Mouse (Mus musculus): ENCODE measurements around the gene Lrch1. TPM values are rescaled to one million over a fixed set of nuclear protein-coding genes. Genes with fewer than 3 reads are reported as not detected.

The Lrch1 gene
- polyA plus RNA-seq, 1 experiment from 2014 or later = 25.5 TPM

DNA sequence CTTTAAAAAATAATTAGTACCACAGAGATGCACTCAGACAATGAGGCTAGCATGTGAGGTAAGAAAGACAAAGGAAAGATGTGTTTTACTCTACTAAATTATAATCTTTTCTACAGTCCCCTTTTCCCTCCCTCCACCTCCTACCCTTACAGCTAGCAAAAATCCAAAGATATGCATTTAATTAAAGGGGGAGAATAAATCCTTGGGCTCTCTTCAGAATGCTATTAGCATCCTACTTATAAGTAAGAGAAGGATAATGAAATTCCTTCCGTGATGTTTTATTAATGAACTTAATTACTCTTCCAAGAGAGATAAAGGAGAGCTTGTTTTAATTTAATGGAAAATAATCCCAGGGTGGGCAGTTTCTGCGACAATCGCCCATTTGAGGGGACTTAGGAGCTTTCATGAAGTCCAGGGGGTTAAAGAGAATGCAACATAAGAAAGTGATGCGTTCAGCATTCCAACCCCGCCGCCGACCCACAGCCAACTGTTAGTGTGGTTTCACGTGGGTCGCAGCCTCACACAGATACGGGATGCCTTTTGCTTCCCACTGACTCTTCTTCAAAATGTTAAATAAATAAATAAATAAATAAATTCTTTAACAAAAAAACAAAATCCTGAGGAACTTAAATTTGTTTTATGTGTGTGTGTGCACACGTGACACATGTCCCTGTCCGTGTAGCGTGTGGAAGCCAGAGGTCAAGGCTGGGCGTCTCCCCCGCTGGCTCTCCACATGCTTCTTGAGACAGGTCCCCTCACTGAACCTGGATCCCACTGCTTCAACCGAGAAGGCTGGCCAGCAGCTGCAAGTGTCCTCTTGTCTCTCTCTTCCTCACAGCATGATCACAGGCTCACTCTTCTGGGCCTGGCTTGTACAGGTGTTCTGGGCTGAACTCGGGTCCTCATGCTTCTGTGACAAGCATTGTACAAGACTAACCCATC, 132.6 kb downstream of the Lrch1 start:
- no peak for DNase-seq (ENCODE audit: low spot score)

DNA sequence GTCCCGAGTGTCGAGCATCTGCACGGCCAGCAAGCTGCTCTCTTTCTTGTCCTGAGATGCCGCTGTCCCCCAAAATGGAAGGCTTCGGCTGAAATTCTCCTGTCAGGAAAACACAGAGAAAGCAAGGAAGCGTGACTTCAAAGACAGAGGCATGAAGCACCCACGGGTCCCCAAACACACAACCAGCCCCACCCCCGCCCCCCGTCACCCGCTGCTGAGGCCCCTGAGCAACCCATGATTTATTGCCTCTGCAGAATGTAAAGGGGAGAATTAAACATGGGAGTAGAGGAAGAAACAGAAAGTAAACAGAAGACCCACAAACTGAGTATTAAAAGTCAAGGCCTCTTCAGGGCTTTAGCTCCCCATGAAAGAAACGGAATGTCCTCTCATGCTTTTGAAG, 136.1 kb downstream of the Lrch1 start:
- no peak for DNase-seq (ENCODE audit: low spot score)

DNA sequence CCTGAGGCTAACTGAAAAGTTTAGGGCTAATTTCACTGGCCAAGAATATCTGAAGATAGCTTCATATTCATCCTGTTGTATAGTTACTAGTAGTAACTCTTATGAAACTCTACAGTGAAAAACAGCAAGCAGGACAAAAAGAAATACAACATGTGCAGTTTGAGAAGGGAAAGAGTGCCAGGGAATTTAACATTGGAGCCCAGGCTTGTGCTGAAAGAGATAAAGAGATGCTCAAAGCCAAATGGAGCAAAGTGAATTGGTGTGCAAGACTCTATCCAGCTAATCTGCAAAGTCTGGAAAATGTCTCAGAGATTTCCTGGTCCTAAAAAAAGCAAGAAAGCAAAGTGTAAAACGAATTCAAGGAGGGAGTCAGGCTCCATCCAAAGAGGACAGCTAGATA, 145.7 kb downstream of the Lrch1 start:
- DNase-seq (ENCODE audit: low spot score) = no peak

DNA sequence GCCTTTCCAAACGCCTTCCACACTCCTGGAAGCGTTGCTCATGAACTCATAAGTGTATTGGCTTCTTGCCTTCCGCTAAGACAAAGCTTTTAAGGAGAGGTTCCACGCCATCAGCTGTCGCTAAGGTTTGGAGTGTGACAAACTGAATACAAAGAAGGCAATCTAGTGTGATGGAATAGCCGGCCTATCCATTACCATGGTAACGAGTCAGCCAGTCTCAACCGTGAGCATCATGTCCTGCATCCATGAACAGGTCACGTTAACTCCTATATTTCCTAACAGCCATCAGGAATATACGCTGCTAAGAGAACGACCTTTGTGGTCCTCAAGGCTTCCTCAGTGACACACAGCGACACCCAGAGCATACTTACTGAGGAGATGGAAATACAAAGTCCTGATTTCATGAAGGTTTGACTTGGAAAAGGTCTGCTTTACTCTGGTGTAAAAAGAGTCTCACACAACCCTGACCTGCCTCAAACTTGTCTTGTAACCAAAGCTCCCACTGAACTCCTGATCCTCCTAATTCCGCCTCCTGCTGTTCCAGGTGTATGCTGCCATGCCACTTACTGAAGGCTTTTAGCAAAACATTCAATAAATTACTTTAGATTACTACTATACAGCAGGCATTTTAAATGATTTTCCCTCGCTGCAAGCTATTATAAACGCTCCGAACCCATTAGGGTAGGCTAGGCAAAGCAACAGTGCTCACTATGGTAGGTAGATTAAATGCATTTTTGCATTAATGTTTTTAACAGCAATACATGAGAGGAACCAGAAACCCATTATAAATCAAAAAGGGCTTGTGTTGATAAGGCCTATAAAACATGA, 149.4 kb downstream of the Lrch1 start:
- no peak for DNase-seq (ENCODE audit: low spot score)

DNA sequence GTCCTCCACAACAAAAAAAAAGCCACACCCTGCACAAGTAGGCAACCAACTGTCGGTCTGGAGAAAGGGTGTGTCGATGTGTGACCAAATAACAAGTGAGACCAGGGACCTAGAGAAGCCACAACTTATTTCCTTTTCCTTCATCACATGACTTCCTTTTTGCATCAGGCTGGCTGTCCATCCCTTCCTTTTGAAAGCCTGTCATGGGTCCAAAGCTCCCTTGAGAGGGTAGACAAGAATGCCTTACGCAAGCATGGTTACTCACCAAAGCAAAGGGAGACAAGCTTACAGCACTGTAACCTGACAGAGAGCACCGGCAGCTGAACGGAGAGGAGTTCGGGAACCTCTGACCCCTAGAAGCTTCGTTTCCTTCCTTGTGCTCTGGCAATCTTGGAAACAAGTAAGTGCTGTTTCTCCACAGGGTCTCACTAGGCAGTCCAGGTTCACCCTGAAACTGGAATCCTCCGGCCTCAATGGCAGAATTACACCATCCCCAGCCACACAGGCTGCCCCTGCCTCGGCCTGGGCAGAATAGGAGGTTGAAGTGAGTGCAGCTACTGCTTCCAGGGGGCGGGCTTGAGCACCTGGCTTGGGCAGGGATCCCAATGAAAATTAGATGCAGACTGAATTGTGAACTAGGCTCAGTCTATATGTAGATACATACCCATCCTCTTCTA, 150.2 kb downstream of the Lrch1 start:
- DNase-seq (ENCODE audit: low spot score) = no peak

DNA sequence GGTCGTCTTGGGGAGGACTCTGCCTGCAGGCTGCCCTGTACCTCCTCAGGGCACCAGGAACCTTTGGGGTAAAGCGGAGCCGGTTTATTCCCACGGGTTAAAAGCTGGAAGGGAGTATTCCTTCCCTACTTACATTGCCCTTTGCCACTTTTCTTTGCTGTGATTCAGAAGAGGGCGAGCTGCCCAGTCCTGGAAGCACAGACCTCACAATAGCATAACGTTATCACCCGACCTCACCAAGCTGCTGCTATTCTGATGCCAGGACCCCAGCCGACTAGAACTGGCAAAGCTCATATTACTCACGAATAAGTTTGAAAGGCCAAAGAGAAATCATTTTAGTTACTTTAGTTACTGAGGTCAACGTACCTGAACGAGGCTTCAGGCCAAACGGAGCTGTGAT, 152.7 kb downstream of the Lrch1 start:
- DNase-seq (ENCODE audit: low spot score) = no peak

DNA sequence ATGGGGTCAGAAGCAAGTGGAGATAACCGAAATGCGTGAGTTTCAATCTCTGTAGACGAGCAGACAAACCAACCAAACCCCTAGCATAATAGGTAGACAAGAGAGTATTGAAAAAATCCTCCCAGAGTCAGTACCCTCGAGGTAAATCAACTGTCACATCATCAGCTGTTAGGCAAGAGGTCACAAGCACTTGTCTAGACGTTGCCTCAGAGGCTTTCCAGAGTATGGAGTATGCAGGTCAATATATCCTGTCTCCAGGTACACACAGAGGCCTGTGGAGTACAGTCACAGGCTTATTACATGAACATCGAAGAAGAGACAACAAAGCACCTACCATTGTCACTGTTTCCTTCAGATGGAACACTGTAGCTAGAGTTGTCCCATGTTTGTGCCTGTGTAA, 154.9 kb downstream of the Lrch1 start:
- no peak for DNase-seq (ENCODE audit: low spot score)

DNA sequence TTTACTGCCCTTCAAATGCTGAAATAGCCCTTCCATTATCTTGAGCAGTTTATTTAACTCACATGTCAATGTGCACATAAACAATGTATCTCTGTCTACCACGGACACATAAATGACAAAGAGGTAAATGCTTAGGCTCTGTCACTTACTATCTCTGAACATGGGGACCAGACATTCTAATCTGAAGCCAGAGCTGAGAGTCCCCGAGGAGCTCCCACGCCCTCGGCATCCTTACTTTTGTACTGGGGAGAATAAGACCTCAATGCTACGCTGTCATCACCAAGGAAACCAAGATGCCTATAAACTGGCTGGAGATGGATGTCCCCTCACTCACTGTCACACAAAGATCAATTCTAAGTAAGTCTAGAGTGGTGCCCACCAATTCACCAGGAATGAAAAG, 157.1 kb downstream of the Lrch1 start:
- no peak for DNase-seq (ENCODE audit: low spot score)

DNA sequence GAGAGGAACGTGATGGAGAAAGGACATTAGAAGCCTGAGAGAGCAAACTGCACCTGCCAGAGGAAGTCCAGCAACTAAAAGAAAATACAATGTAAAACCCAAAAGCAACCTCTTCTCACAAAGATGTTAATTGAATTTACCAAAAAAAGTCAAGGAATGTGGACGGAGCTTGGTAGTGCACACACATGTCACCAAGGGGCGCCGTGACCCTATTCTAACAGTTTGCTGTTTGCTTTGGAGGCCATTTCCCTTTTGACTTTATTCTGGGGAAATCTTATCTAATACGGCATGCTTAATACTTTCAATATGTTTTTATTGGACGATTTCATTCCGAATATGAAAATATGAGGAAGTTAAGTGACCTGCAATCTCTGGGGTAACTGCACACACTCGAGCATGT, 158.9 kb downstream of the Lrch1 start:
- DNase-seq (ENCODE audit: low spot score) = no peak

DNA sequence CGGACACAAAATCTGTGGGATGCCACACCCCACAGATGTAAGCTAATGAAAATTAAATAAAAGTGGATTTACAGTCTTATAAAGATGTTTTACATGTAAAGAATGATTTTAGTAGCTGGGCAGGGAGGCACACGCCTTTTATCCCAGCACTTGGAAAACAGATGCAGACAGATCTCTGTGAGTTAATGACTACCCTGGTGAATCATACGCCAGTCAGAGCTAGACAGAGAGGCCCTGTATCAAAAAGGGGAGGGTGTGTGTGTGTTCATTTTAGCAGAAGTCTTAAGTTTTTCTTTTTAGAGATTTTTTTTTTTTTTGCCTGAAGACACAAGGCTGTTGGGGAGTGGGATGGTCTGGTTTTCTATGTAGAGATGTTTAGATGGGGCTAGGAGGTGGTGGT, 160.0 kb downstream of the Lrch1 start:
- DNase-seq (ENCODE audit: low spot score) = no peak

DNA sequence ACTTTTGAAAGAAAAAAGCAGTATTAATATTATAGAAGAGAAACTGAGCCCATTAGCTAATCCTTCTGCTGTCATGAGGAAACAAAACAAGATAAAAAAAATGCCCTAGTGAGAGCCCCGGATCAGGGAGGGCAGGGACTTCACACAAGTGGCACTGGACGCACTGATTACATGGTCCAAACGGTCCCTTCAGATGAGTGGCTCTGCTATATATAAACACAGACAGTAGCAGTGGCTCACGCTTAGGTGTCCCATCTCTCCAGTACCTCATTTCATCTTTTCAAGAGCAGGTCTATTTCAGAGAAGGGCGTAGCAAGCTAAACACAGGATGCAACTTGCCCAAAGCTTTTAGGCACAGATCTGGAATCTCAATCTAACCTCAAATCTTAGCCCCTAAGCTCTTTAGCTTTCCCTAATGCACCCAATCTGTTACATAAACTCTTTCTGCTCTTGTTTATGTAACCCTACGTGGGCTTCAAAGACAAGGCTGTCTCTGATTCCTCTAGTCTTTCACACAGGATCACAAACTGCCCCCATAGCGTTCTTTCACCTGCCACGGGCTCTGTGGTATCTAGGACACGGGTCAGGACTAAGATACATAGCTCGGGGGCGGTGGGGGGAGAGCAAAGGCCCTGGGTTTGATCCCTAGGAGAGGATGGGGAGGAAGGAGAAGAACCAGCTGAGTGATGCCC, 163.3 kb downstream of the Lrch1 start:
- no peak for DNase-seq (ENCODE audit: low spot score)

DNA sequence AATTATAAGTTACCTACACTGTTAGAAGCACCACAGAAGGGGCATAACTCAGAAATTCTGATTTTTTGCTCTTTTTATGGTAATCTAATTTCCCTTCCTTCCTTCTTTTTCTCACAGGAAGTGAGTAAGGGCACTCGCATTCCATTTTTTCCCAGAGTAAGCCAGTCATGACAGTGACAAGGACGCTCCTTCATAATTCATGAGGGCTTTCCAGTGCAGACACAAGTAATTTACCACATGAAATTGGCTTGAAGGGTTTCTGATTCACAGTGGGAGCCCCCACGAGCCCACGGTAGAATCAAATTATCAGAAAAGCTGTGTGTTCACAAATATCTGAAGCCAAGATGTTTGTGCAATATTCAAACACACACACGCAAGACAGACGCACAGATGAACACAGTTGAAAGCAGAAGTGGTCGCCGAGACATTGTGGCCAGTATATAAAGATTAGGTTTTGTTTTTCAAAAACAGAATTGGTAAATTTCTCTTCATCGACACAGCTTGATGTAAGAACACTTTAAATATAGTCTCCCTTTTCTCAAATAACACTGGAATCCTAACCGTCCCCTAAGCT, 173.5 kb downstream of the Lrch1 start:
- DNase-seq (ENCODE audit: low spot score) = no peak

DNA sequence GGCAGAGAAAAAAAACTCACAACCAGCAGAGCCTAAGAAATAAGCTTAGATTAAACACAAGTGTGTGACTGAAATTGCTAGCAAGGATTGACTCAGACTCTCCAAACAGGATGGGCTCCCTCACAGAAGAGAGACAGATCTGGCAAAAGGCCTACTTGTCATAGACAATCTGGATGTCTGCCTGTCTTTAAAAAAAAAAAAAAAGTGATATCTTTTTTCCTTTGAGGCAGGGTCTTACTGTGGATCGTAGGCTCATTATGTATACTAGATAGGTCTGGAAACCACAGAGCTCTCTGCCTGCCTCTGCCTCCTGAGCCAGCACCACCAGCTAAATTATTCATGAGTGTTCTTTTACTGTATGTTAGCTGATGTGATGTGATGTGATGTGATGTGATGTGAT, 179.8 kb downstream of the Lrch1 start:
- no peak for DNase-seq (ENCODE audit: low spot score)

DNA sequence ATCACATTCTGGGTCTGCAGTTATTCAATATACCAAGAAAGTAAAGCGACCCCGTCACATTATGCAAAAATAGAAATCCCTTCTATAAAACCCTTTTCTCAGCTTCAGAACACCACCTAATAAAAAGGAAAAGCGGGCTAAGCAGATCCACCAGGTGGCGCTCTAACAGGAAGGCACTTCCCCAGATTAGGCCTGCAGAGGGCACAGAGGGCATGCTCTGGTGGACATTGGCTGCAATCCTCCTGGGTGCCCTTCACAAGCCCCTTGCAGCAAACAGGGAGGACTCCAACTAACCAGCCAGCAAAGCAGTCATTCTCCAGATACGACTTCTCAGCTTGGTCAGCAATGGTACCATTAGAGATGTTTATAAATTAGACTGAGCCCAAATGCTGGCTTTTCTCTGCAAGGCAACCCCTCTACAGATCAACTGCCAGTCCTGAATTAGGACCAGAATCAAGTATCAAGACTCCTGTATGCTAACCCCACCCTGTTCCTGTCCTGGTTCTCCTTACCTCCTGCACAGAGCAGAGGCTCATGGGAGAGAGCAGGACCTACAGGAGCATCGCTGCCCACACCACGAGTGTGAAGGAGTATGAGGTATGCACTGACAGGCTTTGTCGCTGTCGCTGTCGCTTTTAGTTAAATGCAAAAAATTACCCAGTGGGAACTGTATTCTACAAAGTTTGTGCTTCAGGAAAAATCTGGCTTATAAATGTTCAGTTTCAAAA, 183.3 kb downstream of the Lrch1 start:
- DNase-seq (ENCODE audit: low spot score) = peak; percentile 77

DNA sequence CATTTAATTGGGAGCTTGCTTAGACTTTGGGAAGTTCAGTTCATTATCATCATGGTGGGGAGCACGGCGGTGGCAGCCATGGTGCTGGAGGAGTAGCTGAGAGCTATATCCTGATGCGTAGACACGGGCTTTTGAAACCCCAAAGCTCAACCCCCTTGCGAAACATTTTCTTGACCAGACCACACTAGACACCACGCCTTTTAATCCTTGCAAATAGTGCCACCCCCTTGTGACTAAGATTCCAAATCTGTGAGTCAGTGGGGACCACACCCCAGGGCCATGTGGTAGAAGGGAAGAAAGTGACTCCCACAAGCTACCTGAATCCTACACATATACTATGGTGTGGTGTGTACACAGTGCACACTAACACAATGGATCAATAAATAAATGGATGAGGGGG, 210.8 kb downstream of the Lrch1 start:
- DNase-seq (ENCODE audit: low spot score) = no peak

DNA sequence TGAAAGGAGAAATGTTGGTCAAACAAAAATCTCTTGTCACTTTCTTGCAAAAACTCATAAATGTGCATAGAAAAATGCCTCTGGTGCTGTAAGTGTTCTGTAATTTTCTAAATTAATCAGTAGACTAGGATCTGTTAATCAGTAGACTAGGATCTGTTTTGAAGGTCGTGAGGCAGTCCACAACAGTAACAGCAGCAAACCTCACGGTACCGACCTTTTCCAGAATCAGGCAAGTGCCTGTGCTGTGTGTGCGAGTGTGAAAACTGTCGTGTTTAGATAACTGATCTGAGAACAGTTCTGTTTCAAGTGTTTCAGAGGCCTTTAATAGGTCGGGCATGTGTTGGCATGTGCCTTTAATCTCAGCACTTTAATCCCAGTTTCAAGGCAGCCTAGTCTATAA, 212.2 kb downstream of the Lrch1 start:
- no peak for DNase-seq (ENCODE audit: low spot score)

DNA sequence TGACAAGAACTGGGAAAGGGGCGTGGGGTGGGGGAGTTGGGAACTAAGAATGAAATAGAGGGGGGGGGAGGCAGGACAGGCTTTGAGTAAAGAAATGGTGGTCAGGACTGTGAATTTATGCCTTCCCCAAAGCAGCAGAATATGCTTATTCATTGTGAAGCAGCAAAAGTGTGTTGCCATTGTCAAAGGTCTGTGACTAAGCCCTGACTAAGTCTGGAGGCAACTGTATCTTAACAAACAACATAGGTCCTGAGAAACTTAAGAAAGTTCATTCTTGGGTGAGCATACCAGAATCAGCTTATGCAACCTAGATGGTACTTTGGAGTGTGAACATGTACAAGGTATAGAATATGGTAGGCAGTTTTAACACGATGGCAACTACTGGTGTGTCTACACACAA, 214.3 kb downstream of the Lrch1 start:
- no peak for DNase-seq (ENCODE audit: low spot score)

DNA sequence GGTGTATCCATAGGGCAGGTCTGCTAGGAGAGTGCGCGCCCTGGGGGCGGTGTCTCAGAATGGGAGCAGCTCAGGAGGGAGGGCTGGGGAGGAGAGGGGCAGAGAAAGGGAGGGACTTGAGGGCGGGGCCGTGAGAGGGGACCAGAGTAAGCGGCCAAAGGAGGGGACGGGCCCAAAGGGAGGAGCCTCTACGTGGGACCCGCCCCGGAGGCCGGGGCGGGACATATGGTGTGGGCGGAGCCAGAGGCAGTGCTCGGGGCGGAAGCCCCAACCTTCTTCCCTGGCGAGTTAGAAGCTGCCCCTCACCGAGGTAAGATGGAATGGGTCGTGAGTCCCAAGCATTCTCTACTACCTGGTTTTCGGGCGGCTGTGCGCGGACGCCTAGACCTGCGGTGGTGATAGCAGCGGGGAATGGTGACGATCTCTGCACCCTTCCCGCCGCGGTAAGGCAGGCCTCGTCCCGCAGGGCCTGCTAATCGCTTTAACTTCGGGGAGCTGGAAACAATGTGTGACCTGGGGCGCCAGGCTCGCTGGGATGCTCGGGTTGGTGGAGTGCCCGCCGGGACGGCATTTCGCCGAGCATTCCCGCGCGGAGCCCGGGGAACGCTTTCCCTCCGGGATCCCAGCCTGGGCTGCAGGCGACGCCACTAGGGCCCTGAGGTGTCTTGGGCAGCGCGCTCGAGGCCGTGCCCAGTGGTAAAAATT, 215.4 kb downstream of the Lrch1 start, which contains the start of gene Esd:
Gene Esd (plus strand): TSS at position 219 of the 705 bp plus-strand sequence.
- DNase-seq (ENCODE audit: low spot score) = peak; percentile 93

All from thymus, postnatal 0 days (tissue).